Mouse (Mus musculus) layer of hippocampus, adult 9-11 months (tissue): ENCODE measurements around the gene Olfr516.
"Not testable (repeated sequence)": the region's sequence is repeated elsewhere in the genome, so short reads cannot be mapped to it uniquely, and the experiment has no call there.

Source experiments
- DNase-seq: peaks from one replicate; pipeline ENCODE4 v3.0.0; 2022

Olfr516 gene

DNA sequence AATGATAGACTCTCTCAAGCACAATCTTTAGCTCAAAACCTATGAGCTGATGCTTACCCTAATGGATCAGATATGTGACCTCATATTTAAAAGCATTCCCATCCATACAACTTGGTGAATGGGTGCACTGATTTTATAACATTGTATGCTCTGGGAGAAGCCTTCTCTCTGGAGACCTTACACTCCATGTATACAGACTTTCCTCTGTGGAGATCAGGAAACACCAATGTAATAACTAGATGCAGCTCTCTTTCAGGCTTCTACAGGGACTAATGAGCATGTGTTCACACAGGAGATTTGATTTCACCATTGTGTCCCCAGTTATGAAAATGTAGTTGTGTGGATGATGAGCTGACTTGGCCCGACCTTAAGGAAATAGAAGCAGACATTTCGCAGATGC lies at the start of gene Olfr516:
Olfr516 (minus strand) TSS at position 101 of the 400 bp plus-strand sequence.
- DNase-seq = no peak

DNA sequence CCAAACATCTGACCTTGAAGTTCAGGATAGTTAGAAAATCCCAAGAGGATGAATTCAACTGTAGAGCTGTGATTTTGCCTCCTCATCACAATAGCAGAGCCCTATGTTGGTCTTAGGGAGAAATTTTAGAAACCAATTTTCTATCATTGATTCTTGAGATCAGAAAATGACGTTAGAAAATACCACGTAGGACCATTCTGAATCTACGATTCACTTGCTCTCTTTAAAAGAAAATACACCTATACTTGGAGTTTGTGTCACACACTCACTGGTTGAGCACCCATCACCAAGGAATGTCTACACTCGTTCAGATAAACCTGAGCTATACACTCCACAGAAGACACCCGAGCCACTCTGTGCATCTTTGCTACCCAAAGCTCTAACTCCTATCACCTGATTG lies 44.0 kb upstream of the Olfr516 start, which contains the start of gene Olfr519:
Olfr519 (minus strand) TSS at position 101 of the 400 bp plus-strand sequence.
- DNase-seq = no peak

DNA sequence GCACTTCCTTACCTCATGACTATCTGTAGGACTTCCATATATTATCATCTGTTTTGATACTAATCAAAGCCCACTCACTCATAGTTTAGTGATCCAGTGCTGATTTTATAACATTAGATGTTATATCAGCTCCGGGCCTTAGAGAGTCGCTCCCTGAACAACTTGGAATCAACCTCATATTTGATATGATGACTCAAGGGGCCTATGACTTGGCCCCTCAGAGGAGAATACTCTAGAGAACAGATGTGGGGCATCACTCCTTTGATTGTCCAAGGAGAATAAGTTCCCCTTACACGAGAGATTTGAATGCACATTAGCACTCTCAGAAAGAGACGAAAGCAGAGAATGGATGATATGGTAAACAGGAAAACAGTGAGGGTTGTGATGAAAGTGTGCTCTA lies 34.6 kb upstream of the Olfr516 start, which contains the start of gene Olfr518:
Olfr518 (minus strand) TSS at position 101 of the 400 bp plus-strand sequence.
- no peak for DNase-seq

DNA sequence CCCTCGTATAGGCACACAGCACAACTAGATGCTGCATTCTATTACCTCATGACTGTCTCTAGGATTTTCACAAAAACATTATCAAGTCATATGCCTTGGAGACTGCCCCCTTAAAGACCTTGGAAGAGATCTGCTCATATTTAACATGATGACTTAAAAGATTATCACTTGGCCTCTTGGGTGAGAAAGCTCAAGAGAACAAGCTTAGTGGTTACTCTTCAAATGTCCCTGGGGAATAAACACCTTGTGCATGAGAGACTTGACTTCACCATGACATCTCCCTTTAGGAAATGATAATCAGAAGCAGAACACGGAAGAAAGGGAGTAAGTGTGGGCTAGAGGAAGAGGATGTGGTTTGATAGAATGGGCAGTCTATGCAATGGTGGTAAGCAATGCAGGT lies 21.9 kb upstream of the Olfr516 start, which contains the start of gene Olfr517:
Olfr517 (minus strand) TSS at position 101 of the 400 bp plus-strand sequence.
- no peak for DNase-seq

DNA sequence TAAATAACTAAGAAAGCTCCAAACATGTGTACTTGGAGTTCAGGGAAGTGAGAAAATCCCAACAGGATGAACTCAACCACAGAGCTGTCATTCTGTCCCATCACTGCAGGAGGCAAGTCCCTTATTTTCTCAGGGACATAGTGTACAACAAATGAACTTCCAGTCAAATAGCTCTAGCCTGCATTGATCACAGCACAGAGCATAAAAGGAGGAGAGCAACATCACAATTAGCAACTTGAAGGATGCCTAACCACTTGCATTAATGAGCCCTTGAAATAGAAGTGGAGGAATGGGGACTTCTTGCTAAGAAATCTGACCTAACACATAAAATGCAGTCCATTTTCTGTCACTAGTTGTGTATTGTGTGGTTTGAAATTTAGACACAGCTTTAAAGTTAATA lies 24.4 kb downstream of the Olfr516 start, which contains the start of gene Olfr514:
Olfr514 (minus strand) TSS at position 101 of the 400 bp plus-strand sequence.
- no peak for DNase-seq

DNA sequence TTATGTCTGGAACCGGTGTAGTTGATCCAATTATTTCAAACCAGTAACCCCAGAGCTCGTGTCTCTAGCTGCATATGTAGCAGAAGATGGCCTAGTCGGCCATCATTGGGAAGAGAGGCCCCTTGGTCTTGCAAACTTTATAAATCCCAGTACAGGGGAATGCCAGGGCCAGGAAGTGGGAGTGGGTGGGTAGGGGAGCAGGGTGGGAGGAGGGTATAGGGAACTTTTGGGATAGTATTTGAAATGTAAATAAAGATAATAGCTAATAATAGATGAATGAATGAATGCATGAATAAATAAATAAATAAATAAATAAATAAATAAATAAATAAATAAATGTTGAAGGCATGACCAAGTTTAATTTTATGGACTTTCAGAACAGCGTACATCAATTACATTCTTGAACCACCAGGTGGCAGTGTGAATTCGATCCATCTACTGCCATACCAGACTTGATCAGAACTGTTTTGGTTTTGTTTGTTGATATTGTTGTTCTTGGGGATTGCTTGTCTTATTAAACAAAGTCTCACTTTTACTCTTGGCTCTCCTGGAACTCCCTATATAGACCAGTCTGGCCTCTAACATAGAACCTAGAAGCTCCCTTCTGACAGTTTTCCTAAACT lies 35.6 kb downstream of the Olfr516 start:
- DNase-seq = not testable (repeated sequence)

DNA sequence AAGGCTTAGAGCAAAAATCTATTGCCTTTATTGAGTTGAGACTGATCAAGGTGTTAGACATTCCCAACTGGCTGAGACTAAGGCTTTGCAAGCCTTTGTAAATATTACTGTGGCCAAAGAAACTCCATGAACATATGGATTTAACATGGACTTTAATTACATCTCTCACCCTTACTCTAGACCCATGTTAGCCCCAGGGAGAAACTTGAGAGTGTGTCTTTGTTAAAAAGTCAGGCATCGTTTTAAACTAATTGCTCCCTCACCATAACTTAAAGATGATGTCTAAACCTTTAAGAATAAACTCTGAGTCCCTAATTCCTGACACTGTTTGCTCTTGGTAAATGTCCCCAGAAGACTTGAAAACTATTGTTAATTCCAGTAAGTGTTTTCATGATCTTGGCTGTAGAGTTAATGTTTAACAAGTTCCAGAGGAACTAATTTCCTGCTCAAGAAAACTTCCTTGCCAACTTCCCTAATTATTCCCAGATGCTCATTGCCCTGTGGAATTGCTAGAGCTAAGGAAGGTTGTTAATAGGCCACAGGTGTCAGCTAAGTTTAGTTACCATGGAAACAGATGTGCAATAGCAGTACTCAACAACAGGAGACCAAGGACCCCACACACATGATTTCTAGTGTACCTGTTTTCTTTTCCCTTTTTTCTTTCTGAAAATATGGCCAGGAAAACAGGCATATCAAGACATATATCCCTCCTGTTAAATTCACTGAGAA lies 53.0 kb downstream of the Olfr516 start:
- DNase-seq = no peak
